Mouse (Mus musculus) MEL (cell line): ENCODE results near the gene Klf12. TPM values are rescaled to one million over a fixed set of nuclear protein-coding genes. Genes with fewer than 3 reads are reported as not detected.

Source experiments
- DNase-seq: peaks from one replicate; pipeline ENCODE4 v3.0.0; 2011; ENCODE audit warnings: low read depth, low spot score
- H3K27ac ChIP-seq: 2 replicates; pipeline ENCODE4 v1.5.1; 2012; ENCODE audit warnings: low read depth, mild to moderate bottlenecking, control low read depth, low read length, moderate library complexity; ENCODE audit not compliant: control insufficient read depth
- H3K27me3 ChIP-seq, 2 experiments: fragments of 150-350 bp in 1 of 2; sonication (generic) in 1 of 2; 2 replicates each; pipeline ENCODE4 v1.6.1; 2012; ENCODE audit warnings: low read length in 2 of 2, mild to moderate bottlenecking in 2 of 2, improper control_type of control experiment in 1 of 2, moderate library complexity in 1 of 2; ENCODE audit not compliant: insufficient read depth in 2 of 2, control insufficient read depth in 1 of 2
- H3K36me3 ChIP-seq, 2 experiments: 2 replicates each; pipeline ENCODE4 v1.6.1; 2012 to 2014; ENCODE audit warnings: low read length in 2 of 2, improper control_type of control experiment in 1 of 2, inconsistent platforms in 1 of 2, mild to moderate bottlenecking in 1 of 2; ENCODE audit not compliant: insufficient read depth in 2 of 2, control insufficient read depth in 1 of 2
- H3K4me1 ChIP-seq, 2 experiments: fragments of 150-350 bp in 1 of 2; sonication (generic) in 1 of 2; 2 replicates each; pipeline ENCODE4 v1.6.1; 2012; ENCODE audit warnings: low read length in 2 of 2, improper control_type of control experiment in 1 of 2, mild to moderate bottlenecking in 1 of 2; ENCODE audit not compliant: insufficient read depth in 2 of 2, control insufficient read depth in 1 of 2
- H3K4me3 ChIP-seq, 2 experiments: fragments of 150-350 bp in 1 of 2; sonication (generic) in 1 of 2; 2 replicates each; pipeline ENCODE4 v1.5.1; 2012; ENCODE audit warnings: low read depth in 2 of 2, low read length in 2 of 2, mild to moderate bottlenecking in 2 of 2, moderate library complexity in 2 of 2, control low read depth in 1 of 2, improper control_type of control experiment in 1 of 2; ENCODE audit not compliant: control insufficient read depth in 1 of 2, insufficient read depth in 1 of 2
- H3K79me2 ChIP-seq: 2 replicates; pipeline ENCODE4 v1.6.1; 2012; ENCODE audit warnings: mild to moderate bottlenecking, low read length, moderate library complexity; ENCODE audit not compliant: control insufficient read depth, poor library complexity, insufficient read depth
- H3K9ac ChIP-seq: 2 replicates; pipeline ENCODE4 v1.6.1; 2012; ENCODE audit warnings: low read depth, mild to moderate bottlenecking, control low read depth, low read length, moderate library complexity; ENCODE audit not compliant: control insufficient read depth, poor library complexity, severe bottlenecking
- H3K9me3 ChIP-seq: fragments of 150-350 bp; sonication (generic); replicated peaks from 2 replicates; pipeline ENCODE4 v1.6.1; 2012; ENCODE audit warnings: mild to moderate bottlenecking, low read length, improper control_type of control experiment, moderate library complexity; ENCODE audit not compliant: insufficient read depth
- CHD1 ChIP-seq: IDR thresholded peaks from 2 replicates; pipeline ENCODE4 v1.6.1; 2012; ENCODE audit warnings: low read depth, mild to moderate bottlenecking, inconsistent platforms, low read length, improper control_type of control experiment
- CHD2 ChIP-seq: IDR thresholded peaks from 2 replicates; pipeline ENCODE4 v1.6.1; 2011; ENCODE audit warnings: low read length, improper control_type of control experiment
- CTCF ChIP-seq, 3 experiments: IDR thresholded peaks in 2 of 3; conservative IDR thresholded peaks in 1 of 3; 2 replicates each; pipeline ENCODE4 v1.5.1; 2011 to 2012; ENCODE audit warnings: low read length in 3 of 3, low read depth in 2 of 3, mild to moderate bottlenecking in 2 of 3, improper control_type of control experiment in 1 of 3, inconsistent platforms in 1 of 3, mixed read lengths in 1 of 3, moderate library complexity in 1 of 3; ENCODE audit not compliant: control insufficient read depth in 1 of 3, insufficient read depth in 1 of 3, poor library complexity in 1 of 3, severe bottlenecking in 1 of 3
- E2F4 ChIP-seq: IDR thresholded peaks from 2 replicates; pipeline ENCODE4 v1.6.1; 2011; ENCODE audit warnings: low read depth, low read length, improper control_type of control experiment, borderline replicate concordance
- ELF1 ChIP-seq: IDR thresholded peaks from 2 replicates; pipeline ENCODE4 v1.6.1; 2014; ENCODE audit warnings: low read depth, mild to moderate bottlenecking, inconsistent platforms, low read length, improper control_type of control experiment, moderate library complexity
- EP300 ChIP-seq, 2 experiments: IDR thresholded peaks; 2 replicates each; pipeline ENCODE4 v1.6.1; 2011; ENCODE audit warnings: improper control_type of control experiment in 2 of 2, low read length in 2 of 2, low read depth in 1 of 2, mild to moderate bottlenecking in 1 of 2
- ETS1 ChIP-seq: IDR thresholded peaks from 2 replicates; pipeline ENCODE4 v1.6.1; 2012; ENCODE audit warnings: low read depth, mild to moderate bottlenecking, inconsistent platforms, low read length, improper control_type of control experiment, moderate library complexity
- GATA1 ChIP-seq: IDR thresholded peaks from 2 replicates; pipeline ENCODE4 v1.6.1; 2011; ENCODE audit warnings: low read depth, low read length, improper control_type of control experiment
- JUND ChIP-seq: IDR thresholded peaks from 2 replicates; pipeline ENCODE4 v1.6.1; 2011; ENCODE audit warnings: low read depth, mild to moderate bottlenecking, improper control_type of control experiment, low read length
- MAFK ChIP-seq: IDR thresholded peaks from 2 replicates; pipeline ENCODE4 v1.6.1; 2011; ENCODE audit warnings: low read depth, mild to moderate bottlenecking, low read length, improper control_type of control experiment, borderline replicate concordance
- MAX ChIP-seq: IDR thresholded peaks from 2 replicates; pipeline ENCODE4 v1.6.1; 2011; ENCODE audit warnings: low read length, improper control_type of control experiment
- MEF2A ChIP-seq: IDR thresholded peaks from 2 replicates; pipeline ENCODE4 v1.6.1; 2014; ENCODE audit warnings: low read depth, mild to moderate bottlenecking, inconsistent platforms, low read length, improper control_type of control experiment; ENCODE audit not compliant: poor library complexity, insufficient replicate concordance, severe bottlenecking; ENCODE audit errors: extremely low read depth
- MXI1 ChIP-seq: IDR thresholded peaks from 2 replicates; pipeline ENCODE4 v1.6.1; 2011; ENCODE audit warnings: mild to moderate bottlenecking, low read depth, low read length, improper control_type of control experiment
- MYB ChIP-seq: IDR thresholded peaks from 2 replicates; pipeline ENCODE4 v1.6.1; 2011; ENCODE audit warnings: mild to moderate bottlenecking, low read depth, low read length, improper control_type of control experiment
- MYC ChIP-seq: IDR thresholded peaks from 2 replicates; pipeline ENCODE4 v1.6.1; 2011; ENCODE audit warnings: low read depth, mild to moderate bottlenecking, low read length, improper control_type of control experiment, moderate library complexity
- NELFE ChIP-seq: IDR thresholded peaks from 2 replicates; pipeline ENCODE4 v1.6.1; 2011; ENCODE audit warnings: low read depth, low read length, improper control_type of control experiment
- POLR2A ChIP-seq, 2 experiments: IDR thresholded peaks; 2 replicates each; pipeline ENCODE4 v1.6.1; 2011 to 2012; ENCODE audit warnings: low read length in 2 of 2, mild to moderate bottlenecking in 2 of 2, control low read depth in 1 of 2, improper control_type of control experiment in 1 of 2, low read depth in 1 of 2, moderate library complexity in 1 of 2; ENCODE audit not compliant: control insufficient read depth in 1 of 2, insufficient read depth in 1 of 2, poor library complexity in 1 of 2
- POLR2AphosphoS2 ChIP-seq: IDR thresholded peaks from 2 replicates; pipeline ENCODE4 v1.6.1; 2011; ENCODE audit warnings: low read length, improper control_type of control experiment
- POLR2AphosphoS5 ChIP-seq: IDR thresholded peaks from 2 replicates; pipeline ENCODE4 v1.6.1; 2012; ENCODE audit warnings: low read depth, borderline replicate concordance, mild to moderate bottlenecking, inconsistent platforms, low read length, moderate library complexity, mixed read lengths
- RCOR1 ChIP-seq: IDR thresholded peaks from 2 replicates; pipeline ENCODE4 v1.6.1; 2012; ENCODE audit warnings: low read depth, mild to moderate bottlenecking, inconsistent platforms, low read length, improper control_type of control experiment
- SIN3A ChIP-seq: IDR thresholded peaks from 2 replicates; pipeline ENCODE4 v1.6.1; 2012; ENCODE audit warnings: low read length, improper control_type of control experiment, inconsistent platforms
- SMC3 ChIP-seq: IDR thresholded peaks from 2 replicates; pipeline ENCODE4 v1.6.1; 2011; ENCODE audit warnings: low read depth, low read length, improper control_type of control experiment
- TAL1 ChIP-seq: IDR thresholded peaks from 2 replicates; pipeline ENCODE4 v1.6.1; 2012; ENCODE audit warnings: mild to moderate bottlenecking, inconsistent platforms, low read length, moderate library complexity, mixed read lengths
- USF2 ChIP-seq, 2 experiments: IDR thresholded peaks; 2 replicates each; pipeline ENCODE4 v1.6.1; 2011 to 2012; ENCODE audit warnings: improper control_type of control experiment in 2 of 2, low read length in 2 of 2, borderline replicate concordance in 1 of 2, inconsistent platforms in 1 of 2, low read depth in 1 of 2, mild to moderate bottlenecking in 1 of 2; ENCODE audit not compliant: insufficient read depth in 1 of 2
- ZC3H11A ChIP-seq: IDR thresholded peaks from 2 replicates; pipeline ENCODE4 v1.6.1; 2012; ENCODE audit warnings: low read depth, mild to moderate bottlenecking, inconsistent platforms, low read length, improper control_type of control experiment
- ZKSCAN1 ChIP-seq: IDR thresholded peaks from 2 replicates; pipeline ENCODE4 v1.6.1; 2012; ENCODE audit warnings: low read depth, mild to moderate bottlenecking, inconsistent platforms, low read length, improper control_type of control experiment, moderate library complexity
- ZMIZ1 ChIP-seq: IDR thresholded peaks from 2 replicates; pipeline ENCODE4 v1.6.1; 2012; ENCODE audit warnings: low read depth, mild to moderate bottlenecking, inconsistent platforms, low read length, improper control_type of control experiment, moderate library complexity
- ZNF384 ChIP-seq: IDR thresholded peaks from 2 replicates; pipeline ENCODE4 v1.6.1; 2012; ENCODE audit warnings: low read depth, mild to moderate bottlenecking, inconsistent platforms, low read length, improper control_type of control experiment
- polyA plus RNA-seq, 2 experiments: library from polyadenylated mRNA; stranded (reverse) in 1 of 2; unstranded in 1 of 2; fragments of >175 nt in 1 of 2; fragments of >200 nt in 1 of 2; gene quantifications; 2 replicates each; pipeline versions ENCODE4 v1.2.1 to v1.2.4; 2012; ENCODE audit warnings: low replicate concordance in 2 of 2, low read depth in 1 of 2; ENCODE audit not compliant: insufficient read length in 2 of 2, insufficient read depth in 1 of 2, missing spikeins in 1 of 2
- total RNA-seq: library from RNA; depleted of rRNA; stranded (reverse); fragments of 300-350 nt; gene quantifications from 2 replicates; pipeline ENCODE4 v1.2.3, GENCODE M21; 2012

The Klf12 gene
- total and polyA plus RNA-seq, 3 experiments = 0.42 to 1.2 TPM; not detected in 1

GRCm38 (mm10) chr14:99955133-99955532 lies 329.3 kb downstream of the Klf12 start:
- TF ChIP-seq RCOR1 = no peak
- no peak for TF ChIP-seq SMC3
- TF ChIP-seq ELF1 = no peak
- no peak for TF ChIP-seq CTCF (IDR thresholded peaks at IDR 0.05 in 2 of 3, conservative IDR thresholded peaks at IDR 0.05 in 1 of 3; ENCODE audit: control insufficient read depth in 1 of 3, insufficient read depth in 1 of 3, low read depth in 2 of 3, low read length in 3 of 3, poor library complexity in 1 of 3, severe bottlenecking in 1 of 3)
- TF ChIP-seq CHD1 = no peak
- TF ChIP-seq MXI1 = no peak
- no peak for TF ChIP-seq E2F4
- TF ChIP-seq MAX = no peak
- no peak for TF ChIP-seq POLR2A (IDR thresholded peaks at IDR 0.05; ENCODE audit: control insufficient read depth in 1 of 2, insufficient read depth in 1 of 2, low read depth in 1 of 2, low read length in 2 of 2, poor library complexity in 1 of 2)
- TF ChIP-seq SIN3A = no peak
- TF ChIP-seq USF2 (IDR thresholded peaks at IDR 0.05; ENCODE audit: borderline replicate concordance in 1 of 2, insufficient read depth in 1 of 2, low read depth in 1 of 2, low read length in 2 of 2) = no peak
- TF ChIP-seq MYC = no peak
- no peak for TF ChIP-seq CHD2
- no peak for TF ChIP-seq JUND
- TF ChIP-seq ZC3H11A = no peak
- TF ChIP-seq ZKSCAN1 = no peak
- TF ChIP-seq POLR2AphosphoS2 = no peak
- TF ChIP-seq POLR2AphosphoS5 = no peak
- no peak for TF ChIP-seq MAFK
- TF ChIP-seq NELFE = no peak
- TF ChIP-seq, all 39 proteins: peak for 0
- no peaks in the 10 kb centered on the region for H3K4me1 ChIP-seq
- DNase-seq = no peak
- H3K9ac ChIP-seq = no peak overlapping the region
- H3K36me3 ChIP-seq = no peaks in the 10 kb centered on the region
- H3K9me3 ChIP-seq = no peaks in the 10 kb centered on the region
- H3K27ac ChIP-seq = no peak overlapping the region
- H3K4me3 ChIP-seq = no peak overlapping the region
- no peaks in the 10 kb centered on the region for H3K27me3 ChIP-seq
- no peaks in the 10 kb centered on the region for H3K79me2 ChIP-seq

GRCm38 (mm10) chr14:99944221-99945108 lies 340.0 kb downstream of the Klf12 start:
- Histone ChIP-seq H3K4me1 (no peaks in the 10 kb centered on the region; a peak in 1 of 4 replicates), H3K27ac (no peak overlapping the region), H3K9ac (no peak overlapping the region), H3K4me3 (no peak overlapping the region), H3K36me3 (no peaks in the 10 kb centered on the region), H3K9me3 (no peaks in the 10 kb centered on the region), H3K79me2 (no peaks in the 10 kb centered on the region), H3K27me3 (no peaks in the 10 kb centered on the region)
- no peak for DNase-seq
- no peak for TF ChIP-seq JUND
- no peak for TF ChIP-seq GATA1
- TF ChIP-seq ZNF384 = no peak
- TF ChIP-seq MEF2A = no peak
- no peak for TF ChIP-seq MYC
- TF ChIP-seq POLR2AphosphoS2 = no peak
- no peak for TF ChIP-seq MAFK
- TF ChIP-seq ZKSCAN1 = no peak
- no peak for TF ChIP-seq CTCF (IDR thresholded peaks at IDR 0.05 in 2 of 3, conservative IDR thresholded peaks at IDR 0.05 in 1 of 3; ENCODE audit: control insufficient read depth in 1 of 3, insufficient read depth in 1 of 3, low read depth in 2 of 3, low read length in 3 of 3, poor library complexity in 1 of 3, severe bottlenecking in 1 of 3)
- no peak for TF ChIP-seq NELFE
- TF ChIP-seq TAL1 = no peak
- no peak for TF ChIP-seq EP300 (IDR thresholded peaks at IDR 0.05; ENCODE audit: low read depth in 1 of 2, low read length in 2 of 2)
- TF ChIP-seq ETS1 = no peak
- no peak for TF ChIP-seq ZMIZ1
- TF ChIP-seq MXI1 = no peak
- TF ChIP-seq MYB = no peak
